Mouse (Mus musculus): ENCODE measurements around the gene Rnf24. TPM values are rescaled to one million over a fixed set of nuclear protein-coding genes. Genes with fewer than 3 reads are reported as not detected.

The Rnf24 gene
- total and polyA plus RNA-seq, 2 experiments: 2.1 to 2.3 TPM

GRCm38 (mm10) chr2:131371811-131372210 lies 19.1 kb upstream of the Rnf24 start:
- H3K27me3 ChIP-seq (ENCODE audit: control insufficient read depth, insufficient read depth, low read length): no peaks in the 10 kb centered on the region
- no peaks in the 10 kb centered on the region for H3K79me2 ChIP-seq (ENCODE audit: control insufficient read depth, insufficient read depth, low read length)
- WGBS: 84% methylated on average over 4 of the region's 4 CpGs
- H3K9ac ChIP-seq (ENCODE audit: low read depth, low read length): no peak overlapping the region
- H3K4me3 ChIP-seq (ENCODE audit: insufficient read depth, low read depth, low read length): no peak overlapping the region
- TF ChIP-seq POLR2A (IDR thresholded peaks at IDR 0.05; ENCODE audit: extremely low read depth, insufficient read depth, low read length) (no peak), CTCF (IDR thresholded peaks at IDR 0.05; ENCODE audit: low read depth, low read length) (no peak)
- H3K27ac ChIP-seq (replicated peaks; ENCODE audit: insufficient read depth, low read depth, low read length): no peak overlapping the region
- no peaks in the 10 kb centered on the region for H3K4me1 ChIP-seq (ENCODE audit: control insufficient read depth, insufficient read depth, low read length)
- no peaks in the 10 kb centered on the region for H3K36me3 ChIP-seq (ENCODE audit: control insufficient read depth, insufficient read depth, low read length)
- DNase-seq (ENCODE audit: extremely low read depth, low read depth, low spot score): peak; percentile 43

GRCm38 (mm10) chr2:131370828-131371227 lies 18.1 kb upstream of the Rnf24 start:
- Histone ChIP-seq H3K9ac (ENCODE audit: low read depth, low read length) (no peak overlapping the region), H3K4me1 (ENCODE audit: control insufficient read depth, insufficient read depth, low read length) (no peaks in the 10 kb centered on the region), H3K4me3 (ENCODE audit: insufficient read depth, low read depth, low read length) (no peak overlapping the region), H3K79me2 (ENCODE audit: control insufficient read depth, insufficient read depth, low read length) (no peaks in the 10 kb centered on the region), H3K27me3 (ENCODE audit: control insufficient read depth, insufficient read depth, low read length) (no peaks in the 10 kb centered on the region), H3K27ac (replicated peaks; ENCODE audit: insufficient read depth, low read depth, low read length) (no peak overlapping the region), H3K36me3 (ENCODE audit: control insufficient read depth, insufficient read depth, low read length) (no peaks in the 10 kb centered on the region)
- no peak for DNase-seq (ENCODE audit: extremely low read depth, low read depth, low spot score)
- WGBS: 56% methylated on average over 3 of the region's 3 CpGs
- no peak for TF ChIP-seq POLR2A (IDR thresholded peaks at IDR 0.05; ENCODE audit: extremely low read depth, insufficient read depth, low read length)
- TF ChIP-seq CTCF (IDR thresholded peaks at IDR 0.05; ENCODE audit: low read depth, low read length): no peak

- H3K27me3 ChIP-seq (ENCODE audit: control insufficient read depth, insufficient read depth, low read length): no peaks in the 10 kb centered on the region
- H3K9ac ChIP-seq (ENCODE audit: low read depth, low read length): no peak overlapping the region
- no peaks in the 10 kb centered on the region for H3K36me3 ChIP-seq (ENCODE audit: control insufficient read depth, insufficient read depth, low read length)
- no peak for DNase-seq (ENCODE audit: extremely low read depth, low read depth, low spot score)
- H3K79me2 ChIP-seq (ENCODE audit: control insufficient read depth, insufficient read depth, low read length): no peaks in the 10 kb centered on the region
- no peaks in the 10 kb centered on the region for H3K4me1 ChIP-seq (ENCODE audit: control insufficient read depth, insufficient read depth, low read length)
- no peak overlapping the region for H3K4me3 ChIP-seq (ENCODE audit: insufficient read depth, low read depth, low read length)
- TF ChIP-seq POLR2A (IDR thresholded peaks at IDR 0.05; ENCODE audit: extremely low read depth, insufficient read depth, low read length) (no peak), CTCF (IDR thresholded peaks at IDR 0.05; ENCODE audit: low read depth, low read length) (no peak)
- WGBS: 80% methylated on average over 6 of the region's 6 CpGs
- no peak overlapping the region for H3K27ac ChIP-seq (replicated peaks; ENCODE audit: insufficient read depth, low read depth, low read length)
Observed at GRCm38 (mm10) chr2:131364689-131365088, 12.0 kb upstream of the Rnf24 start.

- Histone ChIP-seq H3K4me1 (ENCODE audit: control insufficient read depth, insufficient read depth, low read length) (no peaks in the 10 kb centered on the region), H3K27ac (replicated peaks; ENCODE audit: insufficient read depth, low read depth, low read length) (no peak overlapping the region), H3K9ac (ENCODE audit: low read depth, low read length) (no peak overlapping the region), H3K27me3 (ENCODE audit: control insufficient read depth, insufficient read depth, low read length) (no peaks in the 10 kb centered on the region), H3K36me3 (ENCODE audit: control insufficient read depth, insufficient read depth, low read length) (no peaks in the 10 kb centered on the region), H3K79me2 (ENCODE audit: control insufficient read depth, insufficient read depth, low read length) (no peaks in the 10 kb centered on the region), H3K4me3 (ENCODE audit: insufficient read depth, low read depth, low read length) (no peak overlapping the region)
- DNase-seq (ENCODE audit: extremely low read depth, low read depth, low spot score): no peak
- TF ChIP-seq CTCF (IDR thresholded peaks at IDR 0.05; ENCODE audit: low read depth, low read length): no peak
- TF ChIP-seq POLR2A (IDR thresholded peaks at IDR 0.05; ENCODE audit: extremely low read depth, insufficient read depth, low read length): no peak
Observed at GRCm38 (mm10) chr2:131358481-131358880, 5.8 kb upstream of the Rnf24 start.

- Histone ChIP-seq H3K79me2 (ENCODE audit: control insufficient read depth, insufficient read depth, low read length) (peaks cover 4% of the 10 kb centered on the region; the same call in 1 of the 2 replicates), H3K9ac (ENCODE audit: low read depth, low read length) (no peak overlapping the region), H3K27ac (replicated peaks; ENCODE audit: insufficient read depth, low read depth, low read length) (no peak overlapping the region), H3K27me3 (ENCODE audit: control insufficient read depth, insufficient read depth, low read length) (no peaks in the 10 kb centered on the region), H3K4me1 (ENCODE audit: control insufficient read depth, insufficient read depth, low read length) (peaks cover 3% of the 10 kb centered on the region), H3K36me3 (ENCODE audit: control insufficient read depth, insufficient read depth, low read length) (no peaks in the 10 kb centered on the region), H3K4me3 (ENCODE audit: insufficient read depth, low read depth, low read length) (no peak overlapping the region)
- TF ChIP-seq CTCF (IDR thresholded peaks at IDR 0.05; ENCODE audit: low read depth, low read length): no peak
- no peak for TF ChIP-seq POLR2A (IDR thresholded peaks at IDR 0.05; ENCODE audit: extremely low read depth, insufficient read depth, low read length)
- 80% methylated on average over 6 of the region's 6 CpGs for WGBS
- DNase-seq (ENCODE audit: extremely low read depth, low read depth, low spot score): no peak
Observed at GRCm38 (mm10) chr2:131354049-131354448, 1.4 kb upstream of the Rnf24 start.

- Histone ChIP-seq H3K36me3 (ENCODE audit: control insufficient read depth, insufficient read depth, low read length) (no peaks in the 10 kb centered on the region), H3K4me1 (ENCODE audit: control insufficient read depth, insufficient read depth, low read length) (peaks cover 5% of the 10 kb centered on the region), H3K9ac (ENCODE audit: low read depth, low read length) (no peak overlapping the region), H3K27ac (replicated peaks; ENCODE audit: insufficient read depth, low read depth, low read length) (no peak overlapping the region), H3K27me3 (ENCODE audit: control insufficient read depth, insufficient read depth, low read length) (no peaks in the 10 kb centered on the region), H3K4me3 (ENCODE audit: insufficient read depth, low read depth, low read length) (no peak overlapping the region), H3K79me2 (ENCODE audit: control insufficient read depth, insufficient read depth, low read length) (peaks cover 9% of the 10 kb centered on the region; the same call in 1 of the 2 replicates)
- no peak for DNase-seq (ENCODE audit: extremely low read depth, low read depth, low spot score)
- no peak for TF ChIP-seq CTCF (IDR thresholded peaks at IDR 0.05; ENCODE audit: low read depth, low read length)
- TF ChIP-seq POLR2A (IDR thresholded peaks at IDR 0.05; ENCODE audit: extremely low read depth, insufficient read depth, low read length): no peak
- WGBS: 48% methylated on average over 3 of the region's 3 CpGs
Observed at GRCm38 (mm10) chr2:131353564-131353915, 848 bp upstream of the Rnf24 start.
